Mouse (Mus musculus) gastrocnemius, adult 8-10 months (tissue): ENCODE measurements around the gene Stx8. TPM values are rescaled to one million over a fixed set of nuclear protein-coding genes. Genes with fewer than 3 reads are reported as not detected.

Experiments
- DNase-seq, 2 experiments: peaks; one replicate each; pipeline ENCODE4 v3.0.0; 2022; ENCODE audit warnings: low spot score in 2 of 2
- total RNA-seq, 4 experiments: library from RNA; stranded (reverse); gene quantifications; 2 replicates each; pipeline ENCODE4 v1.2.4; 2022

Stx8 gene
- total RNA-seq, 4 experiments from 2014 or later = 21.5 to 27.4 (median 22.6) TPM

DNA sequence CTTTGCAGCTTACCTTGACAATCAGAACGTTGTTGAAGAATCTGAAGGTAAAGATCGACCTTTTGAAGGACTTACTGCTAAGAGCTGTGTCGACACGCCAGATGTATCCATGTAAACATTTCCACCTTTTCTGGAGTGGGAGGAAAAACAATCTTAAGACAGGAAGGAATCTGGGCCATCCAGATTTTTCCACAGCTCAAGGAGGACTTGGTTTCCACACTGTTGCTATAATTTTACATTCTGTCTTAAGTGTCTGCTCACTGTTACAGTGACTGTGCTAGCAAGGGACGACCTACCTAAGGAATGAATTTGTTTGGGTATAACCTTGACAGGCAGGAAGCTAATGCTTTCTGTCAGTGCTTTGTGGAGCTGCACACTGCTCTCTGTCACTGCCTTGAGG lies 7.2 kb downstream of the Stx8 start:
- no peak for DNase-seq

GRCm38 (mm10) chr11:67975252-67975651 lies 9.3 kb downstream of the Stx8 start:
- no peak for DNase-seq

- DNase-seq = no peak
Measured at GRCm38 (mm10) chr11:67983564-67983963, 17.6 kb downstream of the Stx8 start.

GRCm38 (mm10) chr11:67991240-67991639 lies 25.2 kb downstream of the Stx8 start:
- no peak for DNase-seq

GRCm38 (mm10) chr11:67995965-67996364 lies 30.0 kb downstream of the Stx8 start:
- no peak for DNase-seq

- DNase-seq = no peak
Measured at GRCm38 (mm10) chr11:67998905-67999304, 32.9 kb downstream of the Stx8 start.

GRCm38 (mm10) chr11:67999629-68000028 lies 33.6 kb downstream of the Stx8 start:
- DNase-seq = no peak

DNA sequence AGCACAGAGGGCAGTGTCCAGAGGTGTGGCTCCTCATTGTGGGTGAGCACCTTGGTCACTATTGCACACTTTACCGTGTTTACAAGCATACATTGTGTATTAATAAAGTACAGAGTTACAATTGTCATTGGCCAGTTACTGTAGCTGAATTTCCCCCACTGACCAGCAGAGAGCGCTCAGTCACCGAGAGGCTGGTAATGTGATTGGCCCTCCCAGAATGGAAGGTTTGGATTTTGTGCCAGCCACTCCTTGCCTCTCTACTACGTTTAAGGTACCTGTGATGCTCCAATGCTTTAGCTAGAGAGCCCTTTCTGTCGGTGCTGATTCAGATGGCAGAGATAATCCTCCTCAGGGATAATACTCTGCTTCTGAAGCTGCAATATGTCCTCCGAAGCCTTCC lies 38.2 kb downstream of the Stx8 start:
- DNase-seq = peak; percentile 34 to 48

DNA sequence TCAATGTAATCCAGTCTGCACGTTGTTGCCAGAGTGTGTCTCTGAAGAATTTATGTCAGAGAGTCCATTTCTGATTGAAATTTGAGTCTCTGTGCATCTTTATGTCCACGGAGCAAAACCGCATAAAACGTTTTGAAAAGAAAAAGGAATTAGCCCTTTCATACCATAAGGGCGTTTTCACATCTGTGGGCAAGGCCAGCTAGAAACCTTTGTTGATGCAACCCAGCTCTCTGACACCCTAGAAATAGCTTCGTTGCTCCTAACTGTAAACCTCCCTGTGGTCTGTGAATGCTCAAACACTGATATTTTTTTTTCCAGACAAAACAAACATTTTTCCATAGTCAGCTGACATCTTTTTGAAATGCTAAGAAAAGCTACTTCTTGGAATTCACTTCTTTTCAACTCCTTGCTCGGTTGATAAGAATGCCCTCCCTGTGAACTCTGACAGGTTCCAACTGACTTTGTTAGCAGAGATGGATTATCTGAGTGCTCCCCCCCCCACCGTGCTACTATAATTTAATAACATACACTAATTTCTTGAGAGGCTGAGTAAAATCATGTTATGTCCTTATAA lies 40.3 kb downstream of the Stx8 start:
- DNase-seq = no peak

DNA sequence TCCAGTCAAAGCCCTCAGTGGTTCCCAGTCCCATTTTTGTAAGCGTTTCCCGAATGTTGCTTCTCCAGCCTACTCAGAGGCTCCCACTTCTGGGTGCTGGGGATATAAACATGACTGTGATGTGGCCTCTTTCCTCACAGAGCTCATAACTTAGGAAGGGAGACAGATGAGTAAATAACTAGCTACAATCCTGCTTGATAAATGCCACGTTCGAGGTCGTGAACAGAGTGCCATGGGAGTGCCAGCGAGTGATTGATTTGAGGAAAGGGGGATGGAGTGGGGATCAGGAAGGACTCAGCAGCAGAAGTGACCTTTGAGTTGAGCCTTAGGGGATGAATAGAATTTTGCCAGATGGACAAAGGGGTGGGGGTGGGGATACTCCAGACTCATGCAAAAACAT lies 41.7 kb downstream of the Stx8 start:
- no peak for DNase-seq

DNA sequence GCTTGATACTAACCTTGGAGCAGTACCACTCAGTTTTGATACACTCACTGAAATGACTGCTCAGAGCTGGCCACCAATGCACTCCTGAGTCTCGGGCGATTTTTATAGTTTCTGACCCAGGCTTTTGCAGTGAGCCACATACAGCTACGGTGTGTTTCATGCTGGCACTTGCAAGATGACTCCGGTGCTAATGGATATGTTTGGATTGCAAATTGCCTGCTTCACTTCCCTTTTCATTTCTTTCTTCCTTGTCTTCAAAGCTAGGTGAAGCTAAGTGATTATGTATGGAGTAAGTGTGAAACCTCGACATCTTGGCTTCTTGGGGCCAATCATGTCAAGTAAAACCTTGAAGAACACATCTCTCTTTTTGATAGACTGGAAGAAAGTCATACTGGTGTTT lies 43.4 kb downstream of the Stx8 start:
- no peak for DNase-seq

DNA sequence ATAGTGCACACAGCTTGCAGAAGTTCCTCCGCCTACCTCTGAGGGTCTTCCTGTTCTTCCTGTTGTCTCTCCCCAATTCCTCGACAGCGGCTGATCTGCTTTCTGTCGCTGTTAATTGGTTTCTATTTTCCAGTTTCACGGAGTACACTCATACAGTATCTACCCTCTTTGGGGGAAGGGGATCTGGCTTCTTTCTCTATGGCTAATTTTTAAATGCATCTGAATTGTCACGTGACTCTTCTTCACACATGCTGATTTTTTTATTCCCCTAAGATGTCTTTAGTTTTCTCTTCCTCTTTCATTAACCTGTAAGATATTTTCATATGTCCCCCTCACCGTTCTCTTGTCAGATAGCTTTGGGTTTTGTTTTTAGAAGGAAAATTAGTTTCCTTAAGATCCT lies 46.2 kb downstream of the Stx8 start:
- DNase-seq = no peak

DNA sequence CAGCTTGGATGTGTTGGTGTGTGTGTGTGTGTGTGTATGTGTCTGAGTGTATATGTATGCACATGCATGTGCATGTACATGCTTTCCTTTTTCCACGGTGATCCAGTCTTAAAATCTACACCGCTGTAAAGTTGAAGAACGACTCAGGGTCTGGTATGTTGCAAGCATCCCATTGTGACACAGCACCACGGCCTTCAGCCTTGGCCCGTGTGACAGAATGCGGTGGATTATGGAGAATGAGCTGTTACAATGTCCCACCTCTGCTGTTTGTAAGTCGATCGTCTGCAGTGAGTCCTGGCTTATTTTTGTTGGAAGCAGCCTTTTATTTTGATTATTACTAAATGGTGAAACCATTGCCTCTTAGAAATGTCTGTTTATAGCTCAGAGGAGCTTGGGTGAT lies 52.2 kb downstream of the Stx8 start:
- DNase-seq = no peak

DNA sequence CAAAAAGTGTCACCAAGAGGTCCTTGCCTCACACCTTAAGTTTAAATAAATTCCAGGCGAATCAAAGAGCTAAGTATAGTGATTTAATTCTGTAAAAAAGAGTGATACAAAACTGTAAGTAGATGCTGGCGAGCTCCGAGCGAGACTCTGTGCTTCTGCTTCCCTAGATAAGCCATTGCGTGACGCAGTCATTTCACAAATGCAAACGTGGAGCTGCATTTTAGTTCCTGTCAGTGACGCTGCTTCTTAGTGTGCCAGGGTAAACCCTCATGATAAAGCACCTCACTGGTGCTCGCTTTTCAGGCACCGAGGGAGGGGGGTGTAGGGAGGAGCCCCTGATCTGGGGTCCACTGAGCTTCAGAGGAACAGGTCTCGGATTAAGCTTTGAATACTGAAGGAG lies 53.2 kb downstream of the Stx8 start:
- no peak for DNase-seq

GRCm38 (mm10) chr11:68021976-68022375 lies 56.0 kb downstream of the Stx8 start:
- no peak for DNase-seq

GRCm38 (mm10) chr11:68022895-68023294 lies 56.9 kb downstream of the Stx8 start:
- DNase-seq = no peak

DNA sequence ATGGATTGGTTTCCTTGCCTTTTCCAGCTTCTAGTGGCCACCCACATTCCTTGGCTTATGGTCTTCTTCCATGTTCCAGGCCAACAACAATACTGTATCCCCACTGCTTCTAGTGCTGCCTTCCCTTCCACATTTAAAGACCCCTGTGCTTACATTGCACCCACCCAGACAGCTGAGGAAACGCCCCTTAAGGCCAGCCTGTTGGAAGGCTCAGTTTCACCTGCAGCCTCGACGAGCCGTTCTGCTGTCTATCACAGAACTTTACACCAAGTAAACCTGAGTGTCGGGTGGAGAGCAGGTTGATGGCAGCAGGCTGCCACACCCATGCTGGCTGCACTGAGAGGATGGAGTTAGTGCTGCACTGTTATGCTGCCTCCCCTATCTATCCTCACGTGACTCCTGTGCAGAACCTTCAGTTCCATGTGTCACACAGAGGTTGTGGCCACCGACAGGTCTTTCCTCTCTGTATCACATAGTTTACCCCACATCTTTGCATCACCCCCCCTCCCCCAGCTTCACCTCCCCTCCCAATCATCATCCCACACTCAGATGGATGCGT lies 57.9 kb downstream of the Stx8 start:
- no peak for DNase-seq

DNA sequence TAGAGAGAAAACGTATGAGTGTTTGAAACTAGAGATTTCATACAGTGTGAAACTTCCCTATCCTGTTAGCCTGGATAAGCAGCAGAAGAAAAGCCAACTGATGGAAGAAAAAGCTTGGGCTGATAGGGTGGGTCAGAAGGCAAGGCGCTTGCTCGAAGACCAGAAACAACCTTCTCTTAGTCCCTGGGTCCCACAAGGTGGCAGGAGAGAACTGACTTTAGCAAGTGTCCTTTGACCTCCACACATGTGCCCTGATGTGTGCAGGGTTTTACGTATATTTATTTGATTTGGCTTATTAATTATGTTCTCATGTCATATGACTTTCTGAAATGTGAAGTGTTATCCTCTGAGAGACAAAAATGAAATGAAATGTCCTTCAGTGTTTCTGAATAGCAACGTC lies 60.6 kb downstream of the Stx8 start:
- DNase-seq = no peak

- DNase-seq = no peak
Measured at GRCm38 (mm10) chr11:68029079-68029478, 63.1 kb downstream of the Stx8 start.

- DNase-seq = no peak
Measured at GRCm38 (mm10) chr11:68029871-68030270, 63.9 kb downstream of the Stx8 start.

DNA sequence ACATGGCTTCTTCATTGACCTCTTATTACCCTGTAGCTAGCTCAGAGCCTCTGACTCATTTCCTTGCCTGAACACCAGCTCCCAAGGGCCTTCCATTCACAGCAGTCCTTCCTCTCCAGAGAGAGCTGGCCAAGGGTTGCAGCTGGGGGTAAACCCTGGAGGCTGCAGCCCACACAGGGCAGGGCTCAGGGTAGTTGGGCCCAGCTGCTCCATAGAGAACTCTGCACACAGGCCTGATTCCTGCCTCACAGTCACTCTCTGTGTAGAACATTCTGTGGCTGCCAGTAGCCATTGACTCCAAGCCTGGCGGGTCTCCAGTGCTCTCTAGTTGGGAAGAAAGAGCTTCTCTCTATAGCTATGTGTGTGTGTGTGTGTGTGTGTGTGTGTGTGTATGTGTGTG lies 64.8 kb downstream of the Stx8 start:
- peak; percentile 35 to 56 for DNase-seq

DNA sequence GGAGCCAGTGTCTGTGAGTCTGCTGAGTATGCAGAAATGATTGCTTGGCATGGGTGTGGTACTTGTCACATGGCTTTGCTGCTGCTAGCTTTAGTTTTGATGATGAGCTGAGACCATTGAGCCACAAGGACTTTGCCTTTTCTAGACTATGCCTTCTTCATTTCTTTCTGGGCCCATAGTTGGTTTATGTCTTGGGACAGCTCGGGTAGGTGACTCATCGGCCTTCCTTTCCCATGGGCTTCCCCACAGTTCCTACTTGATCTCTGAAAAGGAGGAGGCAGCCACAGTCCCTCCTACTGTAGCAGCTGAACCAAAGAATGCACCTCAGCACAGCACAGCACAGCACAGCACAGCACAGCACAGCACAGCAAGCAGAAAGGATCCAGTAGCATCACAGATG lies 66.5 kb downstream of the Stx8 start:
- no peak for DNase-seq

GRCm38 (mm10) chr11:68033331-68033926 lies 67.4 kb downstream of the Stx8 start:
- DNase-seq = no peak
